Mouse (Mus musculus): ENCODE results near the gene Snx1.

- TF ChIP-seq POLR2A (IDR thresholded peaks at IDR 0.05; ENCODE audit: low read depth, low read length) = no peak
- TF ChIP-seq CTCF (conservative IDR thresholded peaks at IDR 0.05; ENCODE audit: insufficient read depth, insufficient read length, low read depth, low read length) = no peak
These were observed 21.8 kb downstream of the Snx1 start for GRCm38 (mm10) chr9:66104601-66105000.

Measured in kidney, adult 2 months (tissue).